In the genomic region with DNA sequence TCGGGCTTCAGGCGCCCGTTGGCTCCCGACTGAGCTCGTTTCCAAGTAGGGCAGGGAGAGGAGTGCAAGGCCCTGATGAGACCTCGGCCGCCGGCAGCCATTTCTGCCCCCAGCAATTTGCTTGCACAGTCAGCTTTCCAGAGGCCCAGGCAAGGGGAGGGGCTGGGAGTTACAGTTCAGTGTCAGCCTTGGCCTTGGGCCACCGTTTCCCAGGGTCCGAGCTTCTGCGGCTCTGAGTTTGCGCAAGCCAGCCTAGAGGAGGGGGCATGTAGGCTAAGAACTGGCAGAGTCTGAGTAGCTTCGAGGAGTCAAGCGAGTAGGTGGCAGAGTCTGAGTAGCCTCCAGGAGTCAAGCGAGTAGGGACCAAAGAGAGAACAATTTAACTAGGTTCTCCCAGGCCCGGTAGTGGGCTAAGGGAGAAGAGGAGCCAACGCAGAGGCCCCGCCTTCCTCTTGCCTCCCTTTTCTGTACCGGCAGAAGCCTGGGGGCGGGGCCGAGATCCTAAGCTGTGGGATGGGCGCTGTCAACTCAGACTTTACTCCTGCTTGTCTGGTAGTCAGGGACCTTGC, we compare ENCODE assay signal across 8 mouse cellular contexts. TPM values are rescaled to one million over a fixed set of nuclear protein-coding genes. Genes with fewer than 3 reads are reported as not detected.
DNase-seq lines count a peak whose midpoint lies in the region; ATAC-seq and TF ChIP-seq lines count a peak whose summit lies in the region.

A gene (minus strand): TSS at position 413 of the 569 bp plus-strand sequence.

- H3K27ac ChIP-seq in brown adipose tissue, adult 24 weeks (replicated peaks; ENCODE audit: low read depth, low read length), result peak within 1 kb of the TSS; percentile 74
- H3K27ac ChIP-seq in heart, embryonic 10.5 days, result peak within 1 kb of the TSS; percentile 92
- H3K27ac ChIP-seq in kidney, embryonic 15.5 days, result peak within 1 kb of the TSS; percentile 96
- peak within 1 kb of the TSS; percentile 92 for H3K27ac ChIP-seq in limb, embryonic 14.5 days (replicated peaks; ENCODE audit: low read depth, low read length)
- peak within 1 kb of the TSS; percentile 51 for H3K27ac ChIP-seq in midbrain, embryonic 15.5 days

- peak; percentile 88 for ATAC-seq in kidney, embryonic 15.5 days (replicated peaks; ENCODE audit: low FRiP score)
- peak; percentile 91 for ATAC-seq in limb, embryonic 14.5 days (ENCODE audit: low FRiP score, low read depth)
- ATAC-seq in midbrain, embryonic 15.5 days (replicated peaks), result peak; percentile 86

- no peaks in the 10 kb centered on the region for H3K9me3 ChIP-seq in erythroblast, embryonic 14.5 days (ENCODE audit: control insufficient read depth, low read length)
- H3K9me3 ChIP-seq in heart, embryonic 10.5 days, result no peaks in the 10 kb centered on the region
- no peaks in the 10 kb centered on the region for H3K9me3 ChIP-seq in kidney, embryonic 15.5 days (replicated peaks)
- no peaks in the 10 kb centered on the region for H3K9me3 ChIP-seq in limb, embryonic 14.5 days (ENCODE audit: control insufficient read depth, low read length)
- H3K9me3 ChIP-seq in midbrain, embryonic 15.5 days, result no peaks in the 10 kb centered on the region

- peaks cover 6% of the 10 kb centered on the region for H3K4me1 ChIP-seq in brown adipose tissue, adult 24 weeks (ENCODE audit: control insufficient read depth, insufficient read depth, insufficient read length, low read length)
- peaks cover 36% of the 10 kb centered on the region for H3K4me1 ChIP-seq in erythroblast, embryonic 14.5 days (ENCODE audit: control insufficient read depth)
- H3K4me1 ChIP-seq in heart, embryonic 10.5 days, result peaks cover 67% of the 10 kb centered on the region
- peaks cover 65% of the 10 kb centered on the region for H3K4me1 ChIP-seq in kidney, embryonic 15.5 days
- H3K4me1 ChIP-seq in limb, embryonic 14.5 days (ENCODE audit: control insufficient read depth, insufficient read depth, low read length), result peaks cover 36% of the 10 kb centered on the region
- H3K4me1 ChIP-seq in midbrain, embryonic 15.5 days, result peaks cover 16% of the 10 kb centered on the region

- H3K9ac ChIP-seq in kidney, embryonic 15.5 days, result peak within 1 kb of the TSS; percentile 53
- H3K9ac ChIP-seq in limb, embryonic 14.5 days (ENCODE audit: low read depth, low read length, severe bottlenecking), result peak within 1 kb of the TSS; percentile 78
- peak within 1 kb of the TSS; percentile 33 for H3K9ac ChIP-seq in midbrain, embryonic 15.5 days

- H3K4me2 ChIP-seq in kidney, embryonic 15.5 days, result peak within 1 kb of the TSS; percentile 65
- H3K4me2 ChIP-seq in limb, embryonic 14.5 days (replicated peaks; ENCODE audit: low read depth, low read length, severe bottlenecking), result peak within 1 kb of the TSS; percentile 66
- H3K4me2 ChIP-seq in midbrain, embryonic 15.5 days, result peak within 1 kb of the TSS; percentile 52

- peak; percentile 28; the same call in 1 of the 2 replicates for TF ChIP-seq POLR2A in limb, embryonic 14.5 days (IDR thresholded peaks at IDR 0.05; ENCODE audit: borderline replicate concordance, extremely low read depth, insufficient read depth, insufficient read length)

- 3% methylated on average over 22 of the region's 22 CpGs for WGBS in heart, embryonic 10.5 days
- 2% methylated on average over 22 of the region's 22 CpGs for WGBS in kidney, embryonic 15.5 days
- WGBS in limb, embryonic 14.5 days, result under 1% methylated on average over 20 of the region's 22 CpGs
- WGBS in midbrain, embryonic 15.5 days, result 2% methylated on average over 22 of the region's 22 CpGs

- H3K4me3 ChIP-seq in brown adipose tissue, adult 24 weeks (ENCODE audit: insufficient read depth, low read depth, low read length), result peak within 1 kb of the TSS; percentile 52
- H3K4me3 ChIP-seq in erythroblast, embryonic 14.5 days (replicated peaks), result peak within 1 kb of the TSS; percentile 64
- peak within 1 kb of the TSS; percentile 59 for H3K4me3 ChIP-seq in heart, embryonic 10.5 days
- H3K4me3 ChIP-seq in kidney, embryonic 15.5 days (replicated peaks), result peak within 1 kb of the TSS; percentile 42
- H3K4me3 ChIP-seq in limb, embryonic 14.5 days (replicated peaks; ENCODE audit: low read length), result peak within 1 kb of the TSS; percentile 37
- peak within 1 kb of the TSS; percentile 31 for H3K4me3 ChIP-seq in midbrain, embryonic 15.5 days

- DNase-seq in 416B (ENCODE audit: low read depth), result peak; percentile 95
- DNase-seq in heart, embryonic 10.5 days (ENCODE audit: low spot score), result peak; percentile 94
- DNase-seq in limb, embryonic 14.5 days (ENCODE audit: low spot score), result peak; percentile 92
- peak; percentile 34 to 78 for DNase-seq in spleen, postnatal 10 days (ENCODE audit: low spot score in 2 of 2)

- no peaks in the 10 kb centered on the region for H3K27me3 ChIP-seq in erythroblast, embryonic 14.5 days (ENCODE audit: control insufficient read depth)
- H3K27me3 ChIP-seq in heart, embryonic 10.5 days (ENCODE audit: insufficient read depth, poor library complexity, severe bottlenecking), result peaks cover 17% of the 10 kb centered on the region; the same call in 1 of the 2 replicates
- H3K27me3 ChIP-seq in kidney, embryonic 15.5 days, result no peaks in the 10 kb centered on the region
- H3K27me3 ChIP-seq in limb, embryonic 14.5 days (ENCODE audit: control insufficient read depth, insufficient read depth, low read length), result no peaks in the 10 kb centered on the region
- H3K27me3 ChIP-seq in midbrain, embryonic 15.5 days (replicated peaks), result no peaks in the 10 kb centered on the region

- H3K36me3 ChIP-seq in erythroblast, embryonic 14.5 days (ENCODE audit: control insufficient read depth), result no peaks in the 10 kb centered on the region
- no peaks in the 10 kb centered on the region for H3K36me3 ChIP-seq in heart, embryonic 10.5 days
- no peaks in the 10 kb centered on the region for H3K36me3 ChIP-seq in kidney, embryonic 15.5 days
- no peaks in the 10 kb centered on the region for H3K36me3 ChIP-seq in limb, embryonic 14.5 days (ENCODE audit: control insufficient read depth, insufficient read depth, low read length)
- no peaks in the 10 kb centered on the region for H3K36me3 ChIP-seq in midbrain, embryonic 15.5 days (replicated peaks)

RNA-seq across cellular contexts. Expression of the gene that starts here (rescaled TPM):
- polyA plus RNA-seq in brown adipose tissue, adult 24 weeks (2012; ENCODE audit: insufficient read depth, insufficient read length, missing spikeins), result 1.1 and 2.1 TPM in 2 replicates
- 0.07 and 0.14 TPM in 2 replicates for polyA plus RNA-seq in erythroblast, embryonic 14.5 days (2012)
- 1.5 and 2.8 TPM in 2 replicates for polyA plus RNA-seq in heart, embryonic 10.5 days (2016; fragmentation: Nextera tagmentation; extraction: Ambion mirVana)
- 5.5 and 6.4 TPM in 2 replicates for polyA plus RNA-seq in kidney, embryonic 15.5 days (2015; fragmentation: Nextera tagmentation; extraction: Ambion mirVana)
- polyA plus RNA-seq in limb, embryonic 14.5 days (2012; rRNA removed), result 6.5 and 7.7 TPM in 2 replicates
- polyA plus RNA-seq in limb, embryonic 14.5 days (2014; fragmentation: Nextera tagmentation; extraction: Ambion mirVana), result 2.4 and 2.9 TPM in 2 replicates
- polyA plus RNA-seq in midbrain, embryonic 15.5 days (2015; fragmentation: Nextera tagmentation; extraction: Ambion mirVana), result 1.8 and 2.1 TPM in 2 replicates

Comparison
In these comparisons a context has a peak if more than half of its experiments do, and no peak if none do; other contexts are left out.
1. Peak in every context shown above with its lines: DNase-seq, ATAC-seq, H3K4me3 ChIP-seq and H3K27ac ChIP-seq.